Mouse (Mus musculus) spleen, adult 2 months (tissue): Measurements from ENCODE around the gene Vmn1r60. TPM values are rescaled to one million over a fixed set of nuclear protein-coding genes. Genes with fewer than 3 reads are reported as not detected.
"Not testable (repeated sequence)": the region's sequence is repeated elsewhere in the genome, so short reads cannot be mapped to it uniquely, and the experiment has no call there.

ENCODE experiments used
- DNase-seq, 2 experiments: peaks; one replicate each; pipeline versions ENCODE4 v3.0.0 to v3.0.0-alpha.2; 2012 to 2021; ENCODE audit warnings: low spot score in 2 of 2, low read depth in 1 of 2
- H3K27ac ChIP-seq: fragments of 200-500 bp; 2 replicates; pipeline ENCODE4 v1.5.1; 2012; ENCODE audit warnings: low read length, inconsistent platforms; ENCODE audit not compliant: insufficient read depth
- H3K27me3 ChIP-seq: fragments of 200-500 bp; 2 replicates; pipeline ENCODE4 v1.6.1; 2012; ENCODE audit warnings: mild to moderate bottlenecking, moderate library complexity, low read length, inconsistent platforms; ENCODE audit not compliant: control insufficient read depth, insufficient read depth
- H3K36me3 ChIP-seq: fragments of 200-500 bp; 2 replicates; pipeline ENCODE4 v1.6.1; 2012; ENCODE audit warnings: mild to moderate bottlenecking, low read length, inconsistent platforms; ENCODE audit not compliant: control insufficient read depth, insufficient read depth
- H3K4me1 ChIP-seq: fragments of 200-500 bp; 2 replicates; pipeline ENCODE4 v1.6.1; 2011; ENCODE audit warnings: inconsistent platforms; ENCODE audit not compliant: control insufficient read depth, insufficient read depth, insufficient read length
- H3K4me3 ChIP-seq: fragments of 200-500 bp; 2 replicates; pipeline ENCODE4 v1.5.1; 2011; ENCODE audit warnings: mild to moderate bottlenecking, inconsistent platforms; ENCODE audit not compliant: insufficient read depth, insufficient read length; ENCODE audit errors: extremely low read depth
- WGBS: fragments of 180-500 bp; shearing (Covaris S2); methylation state at CpG from one replicate; pipeline ENCODE4 v1.1.7; 2018; 5-methylcytosine and 5-hydroxymethylcytosine counted together
- polyA plus RNA-seq: library from polyadenylated mRNA; depleted of rRNA; stranded (reverse); fragments of >200 nt; gene quantifications from 2 replicates; pipeline ENCODE4 v1.2.3, GENCODE M21; 2012; rRNA removed

Vmn1r60 gene
- not detected in 2 replicates for polyA plus RNA-seq

GRCm38 (mm10) chr7:5547217-5547616, at the start of gene Vmn1r60:
Gene Vmn1r60 (minus strand): TSS chr7:5547317.
- H3K4me1 ChIP-seq, H3K36me3 ChIP-seq, H3K27ac ChIP-seq, H3K4me3 ChIP-seq, H3K27me3 ChIP-seq, DNase-seq: not testable (repeated sequence)
- WGBS: 92% methylated on average over 1 of the region's 1 CpGs

DNA sequence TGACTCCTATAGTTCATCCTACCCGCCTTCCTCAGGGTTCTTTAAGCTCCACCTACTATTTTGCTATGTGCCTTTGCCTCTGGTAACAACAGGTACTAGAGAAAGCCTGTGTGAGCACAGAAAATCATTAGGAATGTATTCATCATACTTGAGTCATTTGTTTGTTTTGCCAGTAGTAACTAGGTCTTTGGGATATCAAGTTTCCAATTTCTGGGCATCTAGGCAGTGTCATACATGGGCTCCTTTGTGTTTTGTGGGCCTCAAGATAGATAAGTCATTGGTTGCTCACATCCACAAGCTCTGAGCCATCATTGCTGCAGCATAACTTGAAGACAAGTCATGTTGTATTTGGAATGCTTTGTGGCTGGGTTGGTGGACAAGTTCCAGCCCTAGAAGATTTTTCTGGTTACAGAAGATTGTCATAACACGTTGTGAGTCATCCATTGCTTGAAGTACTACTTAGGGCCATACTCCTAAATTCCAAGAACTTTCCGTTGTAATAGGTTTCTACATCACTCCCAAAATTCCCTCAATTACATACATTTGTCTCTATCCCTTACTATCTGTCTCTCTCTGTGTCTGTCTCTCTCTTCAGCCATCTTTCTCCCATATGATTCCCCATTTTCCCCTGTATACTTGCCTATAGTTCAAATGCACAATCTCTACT, 6.2 kb downstream of the Vmn1r60 start:
- H3K27me3 ChIP-seq, H3K4me3 ChIP-seq, H3K4me1 ChIP-seq, DNase-seq, H3K36me3 ChIP-seq, H3K27ac ChIP-seq: not testable (repeated sequence)
- 48% methylated on average over 3 of the region's 3 CpGs for WGBS

GRCm38 (mm10) chr7:5493856-5494255, 53.3 kb downstream of the Vmn1r60 start, which contains the start of gene Vmn2r28:
Gene Vmn2r28 (minus strand): TSS chr7:5493956.
- not testable (repeated sequence) for H3K27ac ChIP-seq, H3K4me3 ChIP-seq, DNase-seq, H3K36me3 ChIP-seq, H3K27me3 ChIP-seq, H3K4me1 ChIP-seq

Other genes starting within 250 kb of the Vmn1r60 start
- not detected in 2 replicates for gene Gm5065, start 196.8 kb downstream of the Vmn1r60 start, polyA plus RNA-seq
- not detected in 2 replicates for gene Nlrp2, start 196.3 kb downstream of the Vmn1r60 start, polyA plus RNA-seq
- gene Vmn1r58, start 133.9 kb downstream of the Vmn1r60 start, polyA plus RNA-seq: not detected in 2 replicates
- gene Vmn1r59, start 90.5 kb downstream of the Vmn1r60 start, polyA plus RNA-seq: not detected in 2 replicates
- gene Vmn2r28, start 53.4 kb downstream of the Vmn1r60 start, polyA plus RNA-seq: not detected in 2 replicates
- gene Vmn1r61, start 66.0 kb upstream of the Vmn1r60 start, polyA plus RNA-seq: not detected in 2 replicates
- gene Vmn1r62, start 126.3 kb upstream of the Vmn1r60 start, polyA plus RNA-seq: not detected in 2 replicates